ENCODE assay signal across 8 mouse cellular contexts in genomic region chr1:135283287-135283825, GRCm38 (mm10). TPM values are rescaled to one million over a fixed set of nuclear protein-coding genes. Genes with fewer than 3 reads are reported as not detected.
DNase-seq lines count a peak whose midpoint lies in the region; ATAC-seq and TF ChIP-seq lines count a peak whose summit lies in the region.

No protein-coding gene starts in this region.

- H3K9ac ChIP-seq in kidney, embryonic 15.5 days: peak overlapping the region; percentile 92
- H3K9ac ChIP-seq in embryonic facial prominence, embryonic 15.5 days: peak overlapping the region; percentile 85
- peak overlapping the region; percentile 78 for H3K9ac ChIP-seq in limb, embryonic 15.5 days
- peak overlapping the region; percentile 95 for H3K9ac ChIP-seq in midbrain, postnatal 0 days (replicated peaks; ENCODE audit: low read length, poor library complexity, severe bottlenecking)

- H3K27me3 ChIP-seq in kidney, embryonic 15.5 days: no peaks in the 10 kb centered on the region
- H3K27me3 ChIP-seq in G1E (ENCODE audit: insufficient read depth, low read length): peaks cover 28% of the 10 kb centered on the region
- H3K27me3 ChIP-seq in embryonic facial prominence, embryonic 15.5 days: no peaks in the 10 kb centered on the region
- H3K27me3 ChIP-seq in limb, embryonic 15.5 days: no peaks in the 10 kb centered on the region
- no peaks in the 10 kb centered on the region for H3K27me3 ChIP-seq in midbrain, postnatal 0 days (ENCODE audit: insufficient read depth, low read length)

- H3K4me3 ChIP-seq in kidney, embryonic 15.5 days (replicated peaks): peak overlapping the region; percentile 82
- H3K4me3 ChIP-seq in G1E (ENCODE audit: low read depth, low read length): 0 out of 2 replicates have a peak overlapping the region, but pooled peaks have one; percentile 25
- H3K4me3 ChIP-seq in embryonic facial prominence, embryonic 15.5 days (replicated peaks): peak overlapping the region; percentile 90
- H3K4me3 ChIP-seq in limb, embryonic 15.5 days: peak overlapping the region; percentile 70
- peak overlapping the region; percentile 85 for H3K4me3 ChIP-seq in midbrain, postnatal 0 days (ENCODE audit: low read depth, low read length)

- DNase-seq in kidney, adult 11 months: no peak
- no peak for DNase-seq in G1E (ENCODE audit: low spot score)
- peak; percentile 47 for DNase-seq in heart, postnatal 4 days
- DNase-seq in midbrain, postnatal 0 days (ENCODE audit: low spot score): no peak
- DNase-seq in frontal cortex, postnatal 25 days (ENCODE audit: low spot score in 2 of 2): no peak

- H3K27ac ChIP-seq in kidney, embryonic 15.5 days: peak overlapping the region; percentile 89
- peak overlapping the region; percentile 93 for H3K27ac ChIP-seq in embryonic facial prominence, embryonic 15.5 days (replicated peaks)
- peak overlapping the region; percentile 90 for H3K27ac ChIP-seq in limb, embryonic 15.5 days
- peak overlapping the region; percentile 89 for H3K27ac ChIP-seq in midbrain, postnatal 0 days (ENCODE audit: low read depth, low read length)

- ATAC-seq in kidney, embryonic 15.5 days (replicated peaks; ENCODE audit: low FRiP score): peak; percentile 81
- ATAC-seq in G1E (ENCODE audit: extremely low read depth, insufficient number of reproducible peaks, low FRiP score, poor library complexity, severe bottlenecking): no peak
- ATAC-seq in embryonic facial prominence, embryonic 15.5 days (ENCODE audit: insufficient number of reproducible peaks, low FRiP score, low TSS enrichment, low read depth): peak; percentile 74
- peak; percentile 56 for ATAC-seq in limb, embryonic 15.5 days (ENCODE audit: insufficient number of reproducible peaks, low FRiP score, low TSS enrichment, low read depth)
- ATAC-seq in midbrain, postnatal 0 days (ENCODE audit: low FRiP score): peak; percentile 60

- WGBS in kidney, embryonic 15.5 days: under 1% methylated on average over 39 of the region's 48 CpGs
- under 1% methylated on average over 48 of the region's 48 CpGs for WGBS in embryonic facial prominence, embryonic 15.5 days
- under 1% methylated on average over 48 of the region's 48 CpGs for WGBS in limb, embryonic 15.5 days
- under 1% methylated on average over 34 of the region's 48 CpGs for WGBS in midbrain, postnatal 0 days

- peaks cover 25% of the 10 kb centered on the region for H3K4me1 ChIP-seq in kidney, embryonic 15.5 days
- H3K4me1 ChIP-seq in G1E (ENCODE audit: insufficient read depth, low read depth, low read length): peaks cover 8% of the 10 kb centered on the region; the same call in 1 of the 2 replicates
- peaks cover 22% of the 10 kb centered on the region for H3K4me1 ChIP-seq in embryonic facial prominence, embryonic 15.5 days
- peaks cover 18% of the 10 kb centered on the region for H3K4me1 ChIP-seq in limb, embryonic 15.5 days
- H3K4me1 ChIP-seq in midbrain, postnatal 0 days (ENCODE audit: insufficient read depth, low read length): no peaks in the 10 kb centered on the region

- no peaks in the 10 kb centered on the region for H3K9me3 ChIP-seq in kidney, embryonic 15.5 days (replicated peaks)
- peaks cover 3% of the 10 kb centered on the region; the same call in 1 of the 2 replicates for H3K9me3 ChIP-seq in G1E (replicated peaks)
- no peaks in the 10 kb centered on the region for H3K9me3 ChIP-seq in embryonic facial prominence, embryonic 15.5 days (replicated peaks)
- no peaks in the 10 kb centered on the region for H3K9me3 ChIP-seq in limb, embryonic 15.5 days
- H3K9me3 ChIP-seq in midbrain, postnatal 0 days (ENCODE audit: low read length): no peaks in the 10 kb centered on the region

- no peak for TF ChIP-seq CTCF in G1E (IDR thresholded peaks at IDR 0.05; ENCODE audit: low read depth, low read length)
- TF ChIP-seq CTCF in midbrain, postnatal 0 days (IDR thresholded peaks at IDR 0.05): no peak

- peaks cover 11% of the 10 kb centered on the region for H3K36me3 ChIP-seq in kidney, embryonic 15.5 days
- no peaks in the 10 kb centered on the region for H3K36me3 ChIP-seq in G1E (replicated peaks)
- H3K36me3 ChIP-seq in embryonic facial prominence, embryonic 15.5 days: peaks cover 10% of the 10 kb centered on the region
- H3K36me3 ChIP-seq in limb, embryonic 15.5 days: peaks cover 12% of the 10 kb centered on the region
- peaks cover 2% of the 10 kb centered on the region for H3K36me3 ChIP-seq in midbrain, postnatal 0 days (ENCODE audit: insufficient read depth, low read length)

- peak overlapping the region; percentile 89 for H3K4me2 ChIP-seq in kidney, embryonic 15.5 days
- H3K4me2 ChIP-seq in embryonic facial prominence, embryonic 15.5 days (replicated peaks): peak overlapping the region; percentile 79
- H3K4me2 ChIP-seq in limb, embryonic 15.5 days: peak overlapping the region; percentile 72
- H3K4me2 ChIP-seq in midbrain, postnatal 0 days (ENCODE audit: low read depth, low read length, poor library complexity, severe bottlenecking): peak overlapping the region; percentile 88

RNA-seq across cellular contexts. Expression of gene Rnpep, which starts 0.5 kb away (rescaled TPM):
- polyA plus RNA-seq in kidney, embryonic 15.5 days (2015; fragmentation: Nextera tagmentation; extraction: Ambion mirVana): 88.0 and 93.4 TPM in 2 replicates
- total RNA-seq in G1E (2014; fragmentation: Nextera tagmentation) (not detected in 2 replicates), G1E (2017) (0.17 and 1.4 TPM in 2 replicates)
- 0.03 TPM in 1 of 2 replicates, not detected in the other for polyA plus RNA-seq in G1E (2012)
- 94.1 and 105 TPM in 2 replicates for polyA plus RNA-seq in embryonic facial prominence, embryonic 15.5 days (2015; fragmentation: Nextera tagmentation; extraction: Ambion mirVana)
- total RNA-seq in heart, postnatal 4 days (2021): 10 to 100 TPM; 18.9 to 23.3 TPM
- polyA plus RNA-seq in limb, embryonic 15.5 days (2015; fragmentation: Nextera tagmentation; extraction: Ambion mirVana): 84.7 and 86.3 TPM in 2 replicates
- 76.3 and 79.7 TPM in 2 replicates for total RNA-seq in midbrain, postnatal 0 days (2014; rRNA removed)
- polyA plus RNA-seq in midbrain, postnatal 0 days (2015; fragmentation: Nextera tagmentation; extraction: Ambion mirVana): 49.2 and 52.4 TPM in 2 replicates

RNA-seq across cellular contexts. Expression of gene Elf3, which starts 25.0 kb away (rescaled TPM):
- 25.8 and 30.7 TPM in 2 replicates for polyA plus RNA-seq in kidney, embryonic 15.5 days (2015; fragmentation: Nextera tagmentation; extraction: Ambion mirVana)
- total RNA-seq in G1E (2014; fragmentation: Nextera tagmentation): not detected in 2 replicates
- total RNA-seq in G1E (2017): 0.12 TPM in 1 of 2 replicates, not detected in the other
- polyA plus RNA-seq in G1E (2012): not detected in 2 replicates
- polyA plus RNA-seq in embryonic facial prominence, embryonic 15.5 days (2015; fragmentation: Nextera tagmentation; extraction: Ambion mirVana): 26.8 and 30.2 TPM in 2 replicates
- total RNA-seq in heart, postnatal 4 days (2021): under 1 TPM; 0.50 to 0.74 TPM
- polyA plus RNA-seq in limb, embryonic 15.5 days (2015; fragmentation: Nextera tagmentation; extraction: Ambion mirVana): 14.3 and 14.9 TPM in 2 replicates
- total RNA-seq in midbrain, postnatal 0 days (2014; rRNA removed): 0.14 and 0.77 TPM in 2 replicates
- polyA plus RNA-seq in midbrain, postnatal 0 days (2015; fragmentation: Nextera tagmentation; extraction: Ambion mirVana): 0.36 and 0.60 TPM in 2 replicates

RNA-seq across cellular contexts. Expression of gene Timm17a, which starts 30.2 kb away (rescaled TPM):
- 210 and 234 TPM in 2 replicates for polyA plus RNA-seq in kidney, embryonic 15.5 days (2015; fragmentation: Nextera tagmentation; extraction: Ambion mirVana)
- total RNA-seq in G1E (2014; fragmentation: Nextera tagmentation) (87.0 and 89.5 TPM in 2 replicates), G1E (2017) (91.1 TPM in 2 replicates)
- polyA plus RNA-seq in G1E (2012): 4.0 and 4.5 TPM in 2 replicates
- polyA plus RNA-seq in embryonic facial prominence, embryonic 15.5 days (2015; fragmentation: Nextera tagmentation; extraction: Ambion mirVana): 188 and 196 TPM in 2 replicates
- 100 to 1,000 TPM; 392 to 414 TPM for total RNA-seq in heart, postnatal 4 days (2021)
- polyA plus RNA-seq in limb, embryonic 15.5 days (2015; fragmentation: Nextera tagmentation; extraction: Ambion mirVana): 186 and 190 TPM in 2 replicates
- total RNA-seq in midbrain, postnatal 0 days (2014; rRNA removed): 19.0 and 34.4 TPM in 2 replicates
- 165 and 166 TPM in 2 replicates for polyA plus RNA-seq in midbrain, postnatal 0 days (2015; fragmentation: Nextera tagmentation; extraction: Ambion mirVana)

RNA-seq across cellular contexts. Expression of gene Lmod1, which starts 41.3 kb away (rescaled TPM):
- 0.95 and 3.4 TPM in 2 replicates for polyA plus RNA-seq in kidney, embryonic 15.5 days (2015; fragmentation: Nextera tagmentation; extraction: Ambion mirVana)
- total RNA-seq in G1E (2014; fragmentation: Nextera tagmentation) (not detected in 2 replicates), G1E (2017) (0.06 and 0.16 TPM in 2 replicates)
- not detected in 2 replicates for polyA plus RNA-seq in G1E (2012)
- polyA plus RNA-seq in embryonic facial prominence, embryonic 15.5 days (2015; fragmentation: Nextera tagmentation; extraction: Ambion mirVana): 1.0 TPM in 2 replicates
- 1 to 10 TPM; 1.4 to 1.6 TPM for total RNA-seq in heart, postnatal 4 days (2021)
- polyA plus RNA-seq in limb, embryonic 15.5 days (2015; fragmentation: Nextera tagmentation; extraction: Ambion mirVana): 0.46 and 0.98 TPM in 2 replicates
- total RNA-seq in midbrain, postnatal 0 days (2014; rRNA removed): 0.16 TPM in 1 of 2 replicates, not detected in the other
- 0.26 and 0.35 TPM in 2 replicates for polyA plus RNA-seq in midbrain, postnatal 0 days (2015; fragmentation: Nextera tagmentation; extraction: Ambion mirVana)

Comparison
In these comparisons a context has a peak if more than half of its experiments do, and no peak if none do; other contexts are left out.
1. H3K4me3 ChIP-seq: peak in every context shown above with its lines; median percentile 90 in embryonic facial prominence, embryonic 15.5 days; 85 in midbrain, postnatal 0 days; 82 in kidney, embryonic 15.5 days; 70 in limb, embryonic 15.5 days; 25 in G1E.
2. RNA of gene Rnpep, which starts 0.5 kb away (polyA plus RNA-seq): 94.1 to 105 TPM in embryonic facial prominence, embryonic 15.5 days, 88.0 to 93.4 TPM in kidney, embryonic 15.5 days, 84.7 to 86.3 TPM in limb, embryonic 15.5 days and 49.2 to 52.4 TPM in midbrain, postnatal 0 days; 0.03 TPM in G1E; every median in the first group is over 10 times any median in the second.
3. RNA of gene Timm17a, which starts 30.2 kb away (polyA plus RNA-seq): 210 to 234 TPM in kidney, embryonic 15.5 days, 188 to 196 TPM in embryonic facial prominence, embryonic 15.5 days, 186 to 190 TPM in limb, embryonic 15.5 days and 165 to 166 TPM in midbrain, postnatal 0 days; 4.0 to 4.5 TPM in G1E; every median in the first group is over 10 times any median in the second.
4. Peak in every context shown above with its lines, with median percentiles within 50 percentile points of each other: H3K27ac ChIP-seq, H3K4me2 ChIP-seq and H3K9ac ChIP-seq.